Mouse (Mus musculus): ENCODE results near the gene Cachd1. TPM values are rescaled to one million over a fixed set of nuclear protein-coding genes. Genes with fewer than 3 reads are reported as not detected.

Cachd1 gene
- polyA plus RNA-seq, 1 experiment from 2014 or later = 12.2 TPM

- no peak for TF ChIP-seq CTCF (IDR thresholded peaks at IDR 0.05; ENCODE audit: low read depth)
- ATAC-seq (replicated peaks; ENCODE audit: low FRiP score, low read depth) (no peak), DNase-seq (ENCODE audit: low spot score) (no peak)
- H3K27ac ChIP-seq = no peak overlapping the region
- WGBS = 72% methylated on average over 2 of the region's 2 CpGs
- no peaks in the 10 kb centered on the region for H3K4me1 ChIP-seq (replicated peaks; ENCODE audit: insufficient read depth, low read length)
- H3K4me3 ChIP-seq (replicated peaks; ENCODE audit: low read depth, low read length) = no peak overlapping the region
- no peak overlapping the region for H3K9ac ChIP-seq (ENCODE audit: low read depth, low read length)
- H3K4me2 ChIP-seq (ENCODE audit: low read length) = no peak overlapping the region
- H3K9me3 ChIP-seq (replicated peaks; ENCODE audit: low read length) = 0 out of 2 replicates have a peak, but pooled peaks cover 5% of the 10 kb centered on the region
- no peaks in the 10 kb centered on the region for H3K36me3 ChIP-seq (ENCODE audit: insufficient read depth, low read length)
- no peaks in the 10 kb centered on the region for H3K27me3 ChIP-seq (ENCODE audit: insufficient read depth, low read length)
Measured at GRCm38 (mm10) chr4:101026995-101027394, 250.5 kb downstream of the Cachd1 start.

GRCm38 (mm10) chr4:101027852-101028411, 251.5 kb downstream of the Cachd1 start:
- ATAC-seq (replicated peaks; ENCODE audit: low FRiP score, low read depth) = no peak
- H3K9ac ChIP-seq (ENCODE audit: low read depth, low read length) = no peak overlapping the region
- no peak overlapping the region for H3K27ac ChIP-seq
- WGBS = 88% methylated on average over 9 of the region's 9 CpGs
- no peak overlapping the region for H3K4me2 ChIP-seq (ENCODE audit: low read length)
- no peak for TF ChIP-seq CTCF (IDR thresholded peaks at IDR 0.05; ENCODE audit: low read depth)
- H3K36me3 ChIP-seq (ENCODE audit: insufficient read depth, low read length) = no peaks in the 10 kb centered on the region
- H3K27me3 ChIP-seq (ENCODE audit: insufficient read depth, low read length) = no peaks in the 10 kb centered on the region
- H3K4me3 ChIP-seq (replicated peaks; ENCODE audit: low read depth, low read length) = no peak overlapping the region
- H3K9me3 ChIP-seq (replicated peaks; ENCODE audit: low read length) = 0 out of 2 replicates have a peak, but pooled peaks cover 5% of the 10 kb centered on the region
- H3K4me1 ChIP-seq (replicated peaks; ENCODE audit: insufficient read depth, low read length) = no peaks in the 10 kb centered on the region
- no peak for DNase-seq (ENCODE audit: low spot score)

GRCm38 (mm10) chr4:101033047-101033446, 256.6 kb downstream of the Cachd1 start:
- no peaks in the 10 kb centered on the region for H3K9me3 ChIP-seq (replicated peaks; ENCODE audit: low read length)
- H3K4me1 ChIP-seq (replicated peaks; ENCODE audit: insufficient read depth, low read length) = no peaks in the 10 kb centered on the region
- H3K36me3 ChIP-seq (ENCODE audit: insufficient read depth, low read length) = no peaks in the 10 kb centered on the region
- H3K4me3 ChIP-seq (replicated peaks; ENCODE audit: low read depth, low read length) = no peak overlapping the region
- no peak overlapping the region for H3K9ac ChIP-seq (ENCODE audit: low read depth, low read length)
- 70% methylated on average over 3 of the region's 3 CpGs for WGBS
- no peak overlapping the region for H3K27ac ChIP-seq
- no peak for TF ChIP-seq CTCF (IDR thresholded peaks at IDR 0.05; ENCODE audit: low read depth)
- ATAC-seq (replicated peaks; ENCODE audit: low FRiP score, low read depth) = no peak
- no peak overlapping the region for H3K4me2 ChIP-seq (ENCODE audit: low read length)
- no peak for DNase-seq (ENCODE audit: low spot score)
- H3K27me3 ChIP-seq (ENCODE audit: insufficient read depth, low read length) = no peaks in the 10 kb centered on the region

GRCm38 (mm10) chr4:101035131-101035530, 258.7 kb downstream of the Cachd1 start:
- H3K36me3 ChIP-seq (ENCODE audit: insufficient read depth, low read length) = no peaks in the 10 kb centered on the region
- no peaks in the 10 kb centered on the region for H3K27me3 ChIP-seq (ENCODE audit: insufficient read depth, low read length)
- H3K9ac ChIP-seq (ENCODE audit: low read depth, low read length) = no peak overlapping the region
- no peaks in the 10 kb centered on the region for H3K9me3 ChIP-seq (replicated peaks; ENCODE audit: low read length)
- no peaks in the 10 kb centered on the region for H3K4me1 ChIP-seq (replicated peaks; ENCODE audit: insufficient read depth, low read length)
- WGBS = 65% methylated on average over 5 of the region's 5 CpGs
- no peak for DNase-seq (ENCODE audit: low spot score)
- H3K4me2 ChIP-seq (ENCODE audit: low read length) = no peak overlapping the region
- no peak overlapping the region for H3K4me3 ChIP-seq (replicated peaks; ENCODE audit: low read depth, low read length)
- no peak for TF ChIP-seq CTCF (IDR thresholded peaks at IDR 0.05; ENCODE audit: low read depth)
- H3K27ac ChIP-seq = no peak overlapping the region
- ATAC-seq (replicated peaks; ENCODE audit: low FRiP score, low read depth) = no peak

- H3K9me3 ChIP-seq (replicated peaks; ENCODE audit: low read length) = no peaks in the 10 kb centered on the region
- no peak overlapping the region for H3K4me3 ChIP-seq (replicated peaks; ENCODE audit: low read depth, low read length)
- whole genome bisulfite sequencing = 32% methylated on average over 7 of the region's 7 CpGs
- no peak overlapping the region for H3K4me2 ChIP-seq (ENCODE audit: low read length)
- H3K36me3 ChIP-seq (ENCODE audit: insufficient read depth, low read length) = no peaks in the 10 kb centered on the region
- no peak overlapping the region for H3K27ac ChIP-seq
- no peaks in the 10 kb centered on the region for H3K4me1 ChIP-seq (replicated peaks; ENCODE audit: insufficient read depth, low read length)
- no peak for DNase-seq (ENCODE audit: low spot score)
- H3K9ac ChIP-seq (ENCODE audit: low read depth, low read length) = no peak overlapping the region
- no peak for TF ChIP-seq CTCF (IDR thresholded peaks at IDR 0.05; ENCODE audit: low read depth)
- no peaks in the 10 kb centered on the region for H3K27me3 ChIP-seq (ENCODE audit: insufficient read depth, low read length)
- ATAC-seq (replicated peaks; ENCODE audit: low FRiP score, low read depth) = no peak
Measured at GRCm38 (mm10) chr4:101037156-101037555, 260.7 kb downstream of the Cachd1 start.

GRCm38 (mm10) chr4:101043691-101044090, 267.2 kb downstream of the Cachd1 start:
- H3K27me3 ChIP-seq (ENCODE audit: insufficient read depth, low read length) = no peaks in the 10 kb centered on the region
- TF ChIP-seq CTCF (IDR thresholded peaks at IDR 0.05; ENCODE audit: low read depth) = no peak
- no peaks in the 10 kb centered on the region for H3K36me3 ChIP-seq (ENCODE audit: insufficient read depth, low read length)
- no peak overlapping the region for H3K9ac ChIP-seq (ENCODE audit: low read depth, low read length)
- DNase-seq (ENCODE audit: low spot score) (no peak), ATAC-seq (replicated peaks; ENCODE audit: low FRiP score, low read depth) (no peak)
- no peak overlapping the region for H3K4me3 ChIP-seq (replicated peaks; ENCODE audit: low read depth, low read length)
- H3K27ac ChIP-seq = no peak overlapping the region
- no peak overlapping the region for H3K4me2 ChIP-seq (ENCODE audit: low read length)
- H3K4me1 ChIP-seq (replicated peaks; ENCODE audit: insufficient read depth, low read length) = no peaks in the 10 kb centered on the region
- no peaks in the 10 kb centered on the region for H3K9me3 ChIP-seq (replicated peaks; ENCODE audit: low read length)
- WGBS = 63% methylated on average over 2 of the region's 2 CpGs

- Histone ChIP-seq H3K4me2 (ENCODE audit: low read length) (no peak overlapping the region), H3K27ac (no peak overlapping the region), H3K9ac (ENCODE audit: low read depth, low read length) (no peak overlapping the region), H3K27me3 (ENCODE audit: insufficient read depth, low read length) (no peaks in the 10 kb centered on the region), H3K4me1 (replicated peaks; ENCODE audit: insufficient read depth, low read length) (no peaks in the 10 kb centered on the region), H3K36me3 (ENCODE audit: insufficient read depth, low read length) (no peaks in the 10 kb centered on the region), H3K9me3 (replicated peaks; ENCODE audit: low read length) (no peaks in the 10 kb centered on the region), H3K4me3 (replicated peaks; ENCODE audit: low read depth, low read length) (no peak overlapping the region)
- no peak for ATAC-seq (replicated peaks; ENCODE audit: low FRiP score, low read depth)
- TF ChIP-seq CTCF (IDR thresholded peaks at IDR 0.05; ENCODE audit: low read depth) = no peak
- no peak for DNase-seq (ENCODE audit: low spot score)
Measured at GRCm38 (mm10) chr4:101044149-101044548, 267.7 kb downstream of the Cachd1 start.

Data from kidney, postnatal 0 days (tissue).